Mouse (Mus musculus): ENCODE measurements at regions not wholly inside any gene's neighbourhood (a gene's known extent, or its start where the extent isn't known, plus 50 kb on each side); places are given as distances from the start of the nearest gene placed in this dataset.

GRCm38 (mm10) chr1:78050231-78050630 lies 146.7 kb downstream of the Pax3 start:
- no peaks in the 10 kb centered on the region for H3K36me3 ChIP-seq (ENCODE audit: control insufficient read depth, insufficient read depth, low read length)
- TF ChIP-seq POLR2A (IDR thresholded peaks at IDR 0.05; ENCODE audit: control insufficient read depth, low read depth, low read length): no peak
- no peak for TF ChIP-seq CTCF (IDR thresholded peaks at IDR 0.05; ENCODE audit: control insufficient read depth, insufficient read depth, insufficient replicate concordance, low read depth, low read length)

GRCm38 (mm10) chr1:78032336-78032735 lies 164.6 kb downstream of the Pax3 start:
- TF ChIP-seq POLR2A (IDR thresholded peaks at IDR 0.05; ENCODE audit: control insufficient read depth, low read depth, low read length): no peak
- TF ChIP-seq CTCF (IDR thresholded peaks at IDR 0.05; ENCODE audit: control insufficient read depth, insufficient read depth, insufficient replicate concordance, low read depth, low read length): no peak
- Histone ChIP-seq H3K4me1 (ENCODE audit: control insufficient read depth, insufficient read depth, low read length) (no peaks in the 10 kb centered on the region), H3K27me3 (ENCODE audit: control insufficient read depth, insufficient read depth, low read length) (no peaks in the 10 kb centered on the region), H3K36me3 (ENCODE audit: control insufficient read depth, insufficient read depth, low read length) (no peaks in the 10 kb centered on the region), H3K27ac (ENCODE audit: control insufficient read depth, insufficient read depth, low read depth, low read length) (no peak overlapping the region), H3K4me3 (ENCODE audit: control insufficient read depth, low read depth, low read length) (no peak overlapping the region)

More at GRCm38 (mm10) chr1:78050231-78050630, 146.7 kb downstream of the Pax3 start:
- Histone ChIP-seq H3K27ac (ENCODE audit: control insufficient read depth, insufficient read depth, low read depth, low read length) (no peak overlapping the region), H3K27me3 (ENCODE audit: control insufficient read depth, insufficient read depth, low read length) (no peaks in the 10 kb centered on the region), H3K4me1 (ENCODE audit: control insufficient read depth, insufficient read depth, low read length) (no peaks in the 10 kb centered on the region), H3K4me3 (ENCODE audit: control insufficient read depth, low read depth, low read length) (no peak overlapping the region)

GRCm38 (mm10) chr1:78021766-78022165 lies 175.2 kb downstream of the Pax3 start:
- Histone ChIP-seq H3K36me3 (ENCODE audit: control insufficient read depth, insufficient read depth, low read length) (no peaks in the 10 kb centered on the region), H3K27ac (ENCODE audit: control insufficient read depth, insufficient read depth, low read depth, low read length) (no peak overlapping the region), H3K4me3 (ENCODE audit: control insufficient read depth, low read depth, low read length) (no peak overlapping the region), H3K4me1 (ENCODE audit: control insufficient read depth, insufficient read depth, low read length) (peaks cover 2% of the 10 kb centered on the region), H3K27me3 (ENCODE audit: control insufficient read depth, insufficient read depth, low read length) (no peaks in the 10 kb centered on the region)
- TF ChIP-seq POLR2A (IDR thresholded peaks at IDR 0.05; ENCODE audit: control insufficient read depth, low read depth, low read length): no peak
- no peak for TF ChIP-seq CTCF (IDR thresholded peaks at IDR 0.05; ENCODE audit: control insufficient read depth, insufficient read depth, insufficient replicate concordance, low read depth, low read length)

GRCm38 (mm10) chr1:78021014-78021413 lies 175.9 kb downstream of the Pax3 start:
- no peaks in the 10 kb centered on the region for H3K36me3 ChIP-seq (ENCODE audit: control insufficient read depth, insufficient read depth, low read length)
- H3K27ac ChIP-seq (ENCODE audit: control insufficient read depth, insufficient read depth, low read depth, low read length): no peak overlapping the region
- no peaks in the 10 kb centered on the region for H3K27me3 ChIP-seq (ENCODE audit: control insufficient read depth, insufficient read depth, low read length)
- H3K4me3 ChIP-seq (ENCODE audit: control insufficient read depth, low read depth, low read length): no peak overlapping the region
- no peak for TF ChIP-seq CTCF (IDR thresholded peaks at IDR 0.05; ENCODE audit: control insufficient read depth, insufficient read depth, insufficient replicate concordance, low read depth, low read length)
- TF ChIP-seq POLR2A (IDR thresholded peaks at IDR 0.05; ENCODE audit: control insufficient read depth, low read depth, low read length): no peak
- H3K4me1 ChIP-seq (ENCODE audit: control insufficient read depth, insufficient read depth, low read length): peaks cover 6% of the 10 kb centered on the region

- TF ChIP-seq CTCF (IDR thresholded peaks at IDR 0.05; ENCODE audit: control insufficient read depth, insufficient read depth, insufficient replicate concordance, low read depth, low read length): no peak
- TF ChIP-seq POLR2A (IDR thresholded peaks at IDR 0.05; ENCODE audit: control insufficient read depth, low read depth, low read length): no peak
- Histone ChIP-seq H3K27ac (ENCODE audit: control insufficient read depth, insufficient read depth, low read depth, low read length) (no peak overlapping the region), H3K4me1 (ENCODE audit: control insufficient read depth, insufficient read depth, low read length) (peaks cover 6% of the 10 kb centered on the region), H3K4me3 (ENCODE audit: control insufficient read depth, low read depth, low read length) (no peak overlapping the region), H3K27me3 (ENCODE audit: control insufficient read depth, insufficient read depth, low read length) (no peaks in the 10 kb centered on the region), H3K36me3 (ENCODE audit: control insufficient read depth, insufficient read depth, low read length) (no peaks in the 10 kb centered on the region)
These were observed 178.9 kb downstream of the Pax3 start for GRCm38 (mm10) chr1:78017949-78018617.

- peaks cover 6% of the 10 kb centered on the region for H3K4me1 ChIP-seq (ENCODE audit: control insufficient read depth, insufficient read depth, low read length)
- H3K27me3 ChIP-seq (ENCODE audit: control insufficient read depth, insufficient read depth, low read length): no peaks in the 10 kb centered on the region
- H3K4me3 ChIP-seq (ENCODE audit: control insufficient read depth, low read depth, low read length): no peak overlapping the region
- TF ChIP-seq CTCF (IDR thresholded peaks at IDR 0.05; ENCODE audit: control insufficient read depth, insufficient read depth, insufficient replicate concordance, low read depth, low read length) (no peak), POLR2A (IDR thresholded peaks at IDR 0.05; ENCODE audit: control insufficient read depth, low read depth, low read length) (no peak)
- no peaks in the 10 kb centered on the region for H3K36me3 ChIP-seq (ENCODE audit: control insufficient read depth, insufficient read depth, low read length)
- H3K27ac ChIP-seq (ENCODE audit: control insufficient read depth, insufficient read depth, low read depth, low read length): no peak overlapping the region
These were observed 180.2 kb downstream of the Pax3 start for GRCm38 (mm10) chr1:78016541-78017267.

GRCm38 (mm10) chr1:78015999-78016398 lies 180.9 kb downstream of the Pax3 start:
- Histone ChIP-seq H3K27me3 (ENCODE audit: control insufficient read depth, insufficient read depth, low read length) (no peaks in the 10 kb centered on the region), H3K27ac (ENCODE audit: control insufficient read depth, insufficient read depth, low read depth, low read length) (no peak overlapping the region)
- TF ChIP-seq POLR2A (IDR thresholded peaks at IDR 0.05; ENCODE audit: control insufficient read depth, low read depth, low read length) (no peak), CTCF (IDR thresholded peaks at IDR 0.05; ENCODE audit: control insufficient read depth, insufficient read depth, insufficient replicate concordance, low read depth, low read length) (no peak)

More at GRCm38 (mm10) chr1:78015999-78016398, 180.9 kb downstream of the Pax3 start:
- no peak overlapping the region for H3K4me3 ChIP-seq (ENCODE audit: control insufficient read depth, low read depth, low read length)
- H3K4me1 ChIP-seq (ENCODE audit: control insufficient read depth, insufficient read depth, low read length): peaks cover 6% of the 10 kb centered on the region
- H3K36me3 ChIP-seq (ENCODE audit: control insufficient read depth, insufficient read depth, low read length): no peaks in the 10 kb centered on the region
